Mouse (Mus musculus) limb, embryonic 15.5 days (tissue): Measurements from ENCODE around the gene Ccnb1ip1. TPM values are rescaled to one million over a fixed set of nuclear protein-coding genes. Genes with fewer than 3 reads are reported as not detected.

Source experiments
- ATAC-seq: fragments of 200-750 bp; cut with Nextera tagmentation; 2 replicates; pipeline ENCODE4 v1.8.0; 2017; ENCODE audit warnings: low read depth, moderate TSS enrichment; ENCODE audit not compliant: insufficient number of reproducible peaks, low FRiP score, low TSS enrichment
- H3K27ac ChIP-seq: fragments of 300-500 bp; sonication (generic); 2 replicates; pipeline ENCODE4 v1.5.1; 2015; ENCODE audit warnings: moderate library complexity, mild to moderate bottlenecking, inconsistent platforms
- H3K27me3 ChIP-seq: fragments of 300-500 bp; sonication (generic); 2 replicates; pipeline ENCODE4 v1.6.1; 2015; ENCODE audit warnings: inconsistent platforms
- H3K36me3 ChIP-seq: fragments of 300-500 bp; sonication (generic); 2 replicates; pipeline ENCODE4 v1.6.1; 2015; ENCODE audit warnings: inconsistent platforms
- H3K4me1 ChIP-seq: fragments of 300-500 bp; sonication (generic); 2 replicates; pipeline ENCODE4 v1.6.1; 2015; ENCODE audit warnings: inconsistent platforms
- H3K4me2 ChIP-seq: fragments of 300-500 bp; sonication (generic); 2 replicates; pipeline ENCODE4 v1.6.1; 2015; ENCODE audit warnings: mild to moderate bottlenecking, inconsistent platforms
- H3K4me3 ChIP-seq: fragments of 300-500 bp; sonication (generic); 2 replicates; pipeline ENCODE4 v1.5.1; 2015; ENCODE audit warnings: mild to moderate bottlenecking, inconsistent platforms
- H3K9ac ChIP-seq: fragments of 300-500 bp; sonication (generic); 2 replicates; pipeline ENCODE4 v1.6.1; 2015; ENCODE audit warnings: inconsistent platforms
- H3K9me3 ChIP-seq: fragments of 300-500 bp; sonication (generic); 2 replicates; pipeline ENCODE4 v1.6.1; 2016; ENCODE audit warnings: inconsistent platforms
- WGBS: fragments of 180-500 bp; shearing (Covaris S2); methylation state at CpG from one replicate; pipeline ENCODE4 v1.1.7; 2015; 5-methylcytosine and 5-hydroxymethylcytosine counted together
- polyA plus RNA-seq: library from polyadenylated mRNA; unstranded; fragments of >200 nt; fragmentation: Nextera tagmentation; extraction: Ambion mirVana; gene quantifications from 2 replicates; pipeline ENCODE4 v1.2.1, GENCODE M21; 2015

Ccnb1ip1 gene
- polyA plus RNA-seq, 1 experiment from 2014 or later: not detected

GRCm38 (mm10) chr14:50802843-50803562, 4.5 kb downstream of the Ccnb1ip1 start:
- ATAC-seq: no peak
- Histone ChIP-seq H3K36me3 (no peaks in the 10 kb centered on the region), H3K9ac (no peak overlapping the region), H3K4me2 (no peak overlapping the region), H3K4me1 (peaks cover 2% of the 10 kb centered on the region; the same call in 1 of the 2 replicates), H3K27me3 (no peaks in the 10 kb centered on the region), H3K4me3 (no peak overlapping the region), H3K27ac (no peak overlapping the region), H3K9me3 (no peaks in the 10 kb centered on the region)
- 61% methylated on average over 4 of the region's 4 CpGs for WGBS

GRCm38 (mm10) chr14:50802441-50802840, 5.1 kb downstream of the Ccnb1ip1 start:
- Histone ChIP-seq H3K27me3 (no peaks in the 10 kb centered on the region), H3K9ac (no peak overlapping the region), H3K4me3 (no peak overlapping the region), H3K4me1 (peaks cover 2% of the 10 kb centered on the region; the same call in 1 of the 2 replicates), H3K9me3 (no peaks in the 10 kb centered on the region), H3K27ac (no peak overlapping the region), H3K36me3 (no peaks in the 10 kb centered on the region), H3K4me2 (no peak overlapping the region)
- WGBS: 84% methylated on average over 6 of the region's 6 CpGs
- ATAC-seq: no peak

- Histone ChIP-seq H3K9ac (no peak overlapping the region), H3K27ac (no peak overlapping the region), H3K4me1 (peaks cover 2% of the 10 kb centered on the region; the same call in 1 of the 2 replicates), H3K27me3 (no peaks in the 10 kb centered on the region), H3K4me3 (no peak overlapping the region), H3K4me2 (no peak overlapping the region), H3K9me3 (no peaks in the 10 kb centered on the region), H3K36me3 (no peaks in the 10 kb centered on the region)
- ATAC-seq: no peak
- WGBS: 2% methylated on average over 3 of the region's 3 CpGs
These were observed 7.9 kb downstream of the Ccnb1ip1 start for GRCm38 (mm10) chr14:50799502-50800259.

- no peak overlapping the region for H3K4me2 ChIP-seq
- WGBS: 63% methylated on average over 2 of the region's 2 CpGs
- no peak for ATAC-seq
These were observed 9.0 kb downstream of the Ccnb1ip1 start for GRCm38 (mm10) chr14:50798512-50798911.

GRCm38 (mm10) chr14:50796464-50796863, 11.1 kb downstream of the Ccnb1ip1 start:
- no peak overlapping the region for H3K27ac ChIP-seq
- WGBS: 82% methylated on average over 1 of the region's 1 CpGs
- peaks cover 2% of the 10 kb centered on the region; the same call in 1 of the 2 replicates for H3K4me1 ChIP-seq
- H3K36me3 ChIP-seq: no peaks in the 10 kb centered on the region
- no peak overlapping the region for H3K9ac ChIP-seq
- no peaks in the 10 kb centered on the region for H3K27me3 ChIP-seq
- no peaks in the 10 kb centered on the region for H3K9me3 ChIP-seq
- no peak overlapping the region for H3K4me2 ChIP-seq
- H3K4me3 ChIP-seq: no peak overlapping the region
- ATAC-seq: no peak

More at GRCm38 (mm10) chr14:50798512-50798911, 9.0 kb downstream of the Ccnb1ip1 start:
- no peak overlapping the region for H3K27ac ChIP-seq
- H3K9ac ChIP-seq: no peak overlapping the region
- H3K4me1 ChIP-seq: peaks cover 2% of the 10 kb centered on the region; the same call in 1 of the 2 replicates
- H3K27me3 ChIP-seq: no peaks in the 10 kb centered on the region
- no peaks in the 10 kb centered on the region for H3K9me3 ChIP-seq
- H3K4me3 ChIP-seq: no peak overlapping the region
- no peaks in the 10 kb centered on the region for H3K36me3 ChIP-seq

- peaks cover 2% of the 10 kb centered on the region; the same call in 1 of the 2 replicates for H3K4me1 ChIP-seq
- no peaks in the 10 kb centered on the region for H3K27me3 ChIP-seq
- H3K4me2 ChIP-seq: no peak overlapping the region
- no peak for ATAC-seq
- no peak overlapping the region for H3K4me3 ChIP-seq
- no peak overlapping the region for H3K9ac ChIP-seq
- H3K27ac ChIP-seq: no peak overlapping the region
- no peaks in the 10 kb centered on the region for H3K36me3 ChIP-seq
- WGBS: 81% methylated on average over 4 of the region's 4 CpGs
- no peaks in the 10 kb centered on the region for H3K9me3 ChIP-seq
These were observed 11.6 kb downstream of the Ccnb1ip1 start for GRCm38 (mm10) chr14:50795965-50796364.

GRCm38 (mm10) chr14:50795261-50795935, 12.1 kb downstream of the Ccnb1ip1 start:
- Histone ChIP-seq H3K27me3 (no peaks in the 10 kb centered on the region), H3K9me3 (no peaks in the 10 kb centered on the region), H3K4me1 (peaks cover 2% of the 10 kb centered on the region; the same call in 1 of the 2 replicates), H3K36me3 (no peaks in the 10 kb centered on the region), H3K9ac (no peak overlapping the region), H3K27ac (no peak overlapping the region), H3K4me3 (no peak overlapping the region), H3K4me2 (no peak overlapping the region)
- WGBS: 90% methylated on average over 24 of the region's 24 CpGs
- no peak for ATAC-seq

- H3K4me1 ChIP-seq: peaks cover 6% of the 10 kb centered on the region
- WGBS: 13% methylated on average over 2 of the region's 2 CpGs
- no peak for ATAC-seq
- H3K4me2 ChIP-seq: no peak overlapping the region
- no peaks in the 10 kb centered on the region for H3K9me3 ChIP-seq
- no peak overlapping the region for H3K4me3 ChIP-seq
- H3K27me3 ChIP-seq: no peaks in the 10 kb centered on the region
- H3K27ac ChIP-seq: no peak overlapping the region
- H3K9ac ChIP-seq: no peak overlapping the region
- H3K36me3 ChIP-seq: no peaks in the 10 kb centered on the region
These were observed 19.4 kb downstream of the Ccnb1ip1 start for GRCm38 (mm10) chr14:50788157-50788556.

GRCm38 (mm10) chr14:50785251-50785637, 22.3 kb downstream of the Ccnb1ip1 start, which contains the start of gene Ttc5:
Gene Ttc5, minus strand, starts transcription at chr14:50785519.
- ATAC-seq: peak; percentile 48; the same call in 1 of the 2 replicates
- Histone ChIP-seq H3K27ac (peak within 1 kb of the TSS; percentile 76), H3K9me3 (no peaks in the 10 kb centered on the region), H3K27me3 (no peaks in the 10 kb centered on the region), H3K4me2 (peak within 1 kb of the TSS; percentile 43), H3K36me3 (peaks cover 14% of the 10 kb centered on the region), H3K4me3 (peak within 1 kb of the TSS; percentile 84), H3K4me1 (peaks cover 6% of the 10 kb centered on the region), H3K9ac (peak within 1 kb of the TSS; percentile 61)
- under 1% methylated on average over 21 of the region's 21 CpGs for WGBS

GRCm38 (mm10) chr14:50784391-50785250, 22.9 kb downstream of the Ccnb1ip1 start:
- peak overlapping the region; percentile 76 for H3K27ac ChIP-seq
- H3K4me3 ChIP-seq: peak overlapping the region; percentile 84
- H3K9ac ChIP-seq: peak overlapping the region; percentile 61
- peaks cover 6% of the 10 kb centered on the region for H3K4me1 ChIP-seq
- peak overlapping the region; percentile 43 for H3K4me2 ChIP-seq
- peaks cover 15% of the 10 kb centered on the region for H3K36me3 ChIP-seq
- ATAC-seq: no peak
- no peaks in the 10 kb centered on the region for H3K27me3 ChIP-seq
- WGBS: 23% methylated on average over 16 of the region's 16 CpGs
- H3K9me3 ChIP-seq: no peaks in the 10 kb centered on the region

GRCm38 (mm10) chr14:50782166-50782565, 25.4 kb downstream of the Ccnb1ip1 start:
- no peak overlapping the region for H3K4me2 ChIP-seq
- H3K27me3 ChIP-seq: no peaks in the 10 kb centered on the region
- H3K36me3 ChIP-seq: peaks cover 24% of the 10 kb centered on the region
- WGBS: 94% methylated on average over 3 of the region's 3 CpGs
- H3K9ac ChIP-seq: no peak overlapping the region
- no peak overlapping the region for H3K4me3 ChIP-seq
- H3K27ac ChIP-seq: no peak overlapping the region
- peaks cover 6% of the 10 kb centered on the region for H3K4me1 ChIP-seq
- H3K9me3 ChIP-seq: no peaks in the 10 kb centered on the region
- ATAC-seq: no peak
